Mouse (Mus musculus) cerebellum, adult 9-10 months (tissue): ENCODE results near the gene Raly.

Experiments used
- DNase-seq: peaks from one replicate; pipeline ENCODE4 v3.0.0; 2022

Raly gene

DNA sequence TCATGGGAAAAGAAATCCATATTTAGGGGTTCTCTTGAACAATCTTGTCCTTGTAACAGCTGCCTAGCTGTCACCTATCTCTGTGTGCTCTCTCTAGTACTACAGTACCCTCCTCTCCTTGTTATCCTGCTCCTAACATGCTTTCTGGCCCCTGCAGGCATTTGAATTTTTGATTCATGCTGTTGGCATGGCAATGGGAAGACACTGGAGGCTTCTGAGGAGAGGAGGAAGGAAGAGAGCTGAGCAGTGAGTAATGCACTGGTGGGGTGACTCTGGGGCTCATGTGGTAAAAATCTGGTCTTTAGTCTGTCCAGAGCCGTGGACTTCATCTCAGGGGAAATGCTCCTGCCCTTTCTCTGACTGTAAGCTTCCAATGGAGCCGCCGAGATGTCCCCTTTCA is 5.6 kb upstream of the Raly start:
- DNase-seq: no peak

DNA sequence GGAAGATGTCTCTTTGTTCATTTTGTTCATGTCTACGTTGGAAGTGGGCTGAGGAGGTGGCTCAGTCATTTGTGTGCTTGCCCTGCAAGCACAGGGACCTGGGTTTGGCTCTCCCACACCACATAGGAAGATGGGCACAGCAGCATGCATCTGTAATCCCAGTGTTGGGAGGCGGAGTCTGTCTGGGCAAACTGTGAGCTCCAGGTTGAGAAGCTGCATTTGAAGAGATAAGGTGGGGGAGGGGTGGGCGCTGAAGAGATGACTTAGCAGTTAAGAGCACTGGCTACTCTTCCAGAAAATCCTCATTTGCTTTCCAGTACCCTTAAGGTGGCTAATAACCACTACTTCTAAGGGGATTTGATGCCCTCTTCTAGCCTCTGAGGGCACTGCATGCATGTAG is 4.7 kb upstream of the Raly start:
- no peak for DNase-seq

DNA sequence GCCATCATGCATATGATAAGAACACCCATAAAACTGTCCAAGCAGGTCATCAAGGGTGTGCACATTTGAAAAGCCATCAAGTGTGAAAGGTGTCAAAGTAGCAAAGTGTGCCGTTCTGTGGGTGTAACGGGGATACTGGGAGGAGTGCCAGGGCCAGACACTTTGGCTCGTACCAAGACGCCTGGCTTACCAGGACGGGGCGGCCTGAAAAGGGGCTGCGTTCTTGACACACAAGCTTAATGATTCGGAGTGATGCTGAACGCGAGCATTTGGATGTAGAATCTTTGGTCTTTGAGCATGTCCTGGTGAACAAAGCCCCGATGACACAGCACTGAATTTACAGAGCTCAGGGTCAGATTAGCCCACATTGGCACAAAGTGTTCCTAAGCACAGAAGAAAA is 4.1 kb upstream of the Raly start:
- no peak for DNase-seq

DNA sequence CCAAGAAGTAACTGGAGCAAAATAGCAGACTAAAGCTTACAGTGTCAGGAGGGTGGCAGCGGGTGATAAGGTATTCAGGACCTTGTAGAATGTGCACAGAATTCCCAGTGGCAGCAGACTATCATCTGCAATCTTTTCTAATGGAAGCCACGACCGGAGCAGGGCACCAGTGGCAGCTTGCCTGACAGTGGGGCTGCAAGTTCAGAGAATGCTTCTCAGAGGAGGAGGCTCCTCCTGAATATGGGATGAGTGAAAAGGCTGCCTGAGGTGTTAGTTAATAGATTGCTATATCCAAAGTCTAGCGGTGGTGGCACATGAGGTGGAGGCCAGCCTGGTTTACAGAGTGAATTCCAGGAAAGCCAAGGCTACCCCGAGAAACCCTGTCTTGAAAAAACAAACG is 1.5 kb upstream of the Raly start:
- DNase-seq: peak; percentile 57

DNA sequence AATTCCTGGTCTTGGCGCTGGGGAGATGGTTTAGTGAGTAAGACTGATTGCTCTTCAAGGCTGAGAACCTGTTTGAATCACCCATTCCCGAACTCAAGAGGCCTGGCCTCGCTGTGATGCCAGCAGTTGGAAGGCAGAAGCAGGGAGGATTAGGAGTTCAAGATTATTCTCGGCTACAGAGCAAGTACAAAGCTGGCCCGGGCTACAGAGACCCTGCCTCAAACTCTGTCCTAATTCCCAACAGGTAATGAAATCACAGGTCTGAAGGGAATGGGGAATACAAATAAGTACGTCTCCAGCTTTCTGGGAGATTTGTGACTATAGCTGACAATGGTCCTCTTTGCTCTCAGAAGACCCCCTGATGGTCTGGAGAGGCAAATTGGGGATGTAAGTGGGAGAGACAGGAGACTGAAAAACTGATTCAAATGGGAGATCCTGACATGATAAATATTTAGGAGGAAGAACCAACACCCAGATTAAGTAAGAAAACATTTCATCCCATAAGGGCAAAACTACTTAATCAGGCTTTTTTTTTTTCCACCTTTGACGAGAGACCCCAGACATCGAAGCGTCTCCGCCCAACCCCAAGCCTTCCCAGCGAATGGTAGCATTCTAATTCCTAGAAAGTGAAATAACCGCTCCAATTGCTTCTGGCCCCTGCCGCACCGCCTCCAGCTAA is 780 bp upstream of the Raly start:
- DNase-seq: peak; percentile 54

DNA sequence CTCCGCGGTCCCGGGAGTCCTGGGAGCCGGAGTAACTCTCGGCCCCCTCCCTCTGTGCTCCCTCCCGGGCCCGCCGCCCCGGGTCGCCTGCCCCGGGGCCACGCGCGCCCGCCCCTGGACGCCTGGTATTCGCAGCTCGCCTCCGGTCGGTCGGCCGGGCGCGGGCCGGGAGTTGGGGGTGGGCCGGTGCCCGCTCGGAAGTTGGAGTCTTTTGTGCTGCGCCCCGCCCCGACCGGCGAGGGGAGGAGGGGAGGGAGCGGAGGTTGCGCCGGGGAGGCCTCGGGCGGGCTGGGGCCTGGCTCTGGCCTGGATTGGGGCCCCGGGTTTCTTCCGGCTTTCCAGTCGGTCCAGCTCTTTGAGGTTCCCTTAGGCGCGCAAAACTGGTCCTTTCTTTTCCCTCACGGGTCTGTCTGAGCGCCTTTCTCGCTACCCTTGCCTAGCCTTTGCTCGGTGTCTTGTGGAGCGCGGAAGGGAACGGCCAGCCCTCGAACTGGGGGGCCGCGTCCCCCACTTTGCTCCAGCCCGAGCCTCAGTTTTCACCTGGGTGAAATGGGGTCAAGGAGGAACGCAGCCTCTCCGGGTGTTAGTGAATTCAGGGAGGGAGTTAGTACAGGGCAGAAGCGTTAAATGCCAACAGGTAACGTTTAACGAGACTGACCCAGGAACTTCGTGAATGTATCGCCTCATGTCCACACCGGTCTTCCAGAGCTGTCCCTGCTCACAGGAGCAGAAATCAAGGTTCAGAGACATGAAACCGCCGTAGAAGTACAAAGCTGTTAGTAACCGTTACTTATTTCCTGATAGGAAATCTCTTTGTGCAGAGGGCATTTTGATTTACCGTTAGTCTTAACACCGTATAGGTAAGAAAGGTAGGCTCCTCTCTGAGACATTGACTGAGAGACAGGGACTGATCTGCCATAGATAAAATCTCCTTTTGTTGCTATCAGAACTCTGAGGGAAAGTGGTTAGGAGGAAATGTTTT is 1.1 kb downstream of the Raly start:
- peak; percentile 74 for DNase-seq

DNA sequence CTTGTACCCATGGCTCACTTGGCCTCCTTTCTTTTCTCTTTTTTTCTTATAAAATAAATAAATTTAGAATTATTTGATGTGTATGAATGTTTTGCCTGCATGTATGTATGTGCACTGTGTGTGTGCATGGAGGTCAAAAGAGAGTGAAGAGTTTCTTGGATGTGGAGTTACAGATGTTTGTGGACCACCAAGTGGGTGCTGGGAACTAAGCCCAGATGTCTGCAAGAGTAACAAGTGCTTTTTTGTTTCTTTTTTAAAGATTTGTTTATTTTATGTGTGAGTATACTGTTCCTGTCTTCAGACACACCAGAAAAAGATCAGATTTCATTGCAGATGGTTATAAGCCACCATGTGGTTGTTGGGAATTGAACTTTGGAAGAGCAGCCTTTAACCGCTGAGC is 12.5 kb downstream of the Raly start:
- no peak for DNase-seq

DNA sequence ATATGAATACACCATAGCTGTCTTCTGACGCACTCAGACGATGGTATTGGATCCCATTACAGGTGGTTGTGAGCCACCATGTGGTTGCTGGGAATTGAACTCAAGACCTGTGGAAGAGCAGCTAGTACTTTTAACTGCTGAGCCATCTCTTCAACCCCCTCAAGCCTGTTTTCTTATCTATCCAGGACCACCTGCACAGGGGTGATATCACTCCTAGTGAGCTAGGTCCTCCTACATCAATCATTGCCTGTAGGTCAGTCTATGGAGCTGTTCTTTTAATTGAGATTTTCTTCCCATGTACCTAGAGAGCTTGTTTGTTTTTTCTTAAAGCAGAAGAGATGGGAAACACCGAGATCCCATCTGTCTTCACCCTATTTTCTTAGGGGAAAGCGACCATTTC is 12.9 kb downstream of the Raly start:
- no peak for DNase-seq

DNA sequence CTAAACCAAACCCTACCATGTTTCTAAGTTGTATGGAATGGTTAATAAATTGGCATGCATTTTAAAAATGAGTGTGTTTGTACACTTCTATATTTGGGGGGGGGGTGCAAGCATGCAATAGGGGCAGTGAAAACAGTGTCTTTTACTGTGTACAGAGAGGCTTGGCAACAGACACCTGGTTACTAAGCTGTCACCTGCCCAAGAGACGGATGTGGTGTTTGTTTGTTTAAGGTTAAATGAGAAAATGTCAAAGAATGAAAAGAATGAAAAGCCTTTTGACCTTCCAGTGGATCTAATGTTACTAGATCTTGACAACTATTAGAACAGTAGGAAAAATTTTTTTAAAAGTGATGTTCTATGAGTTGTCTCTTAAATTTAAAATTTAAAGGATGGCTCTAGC is 16.8 kb downstream of the Raly start:
- DNase-seq: no peak

DNA sequence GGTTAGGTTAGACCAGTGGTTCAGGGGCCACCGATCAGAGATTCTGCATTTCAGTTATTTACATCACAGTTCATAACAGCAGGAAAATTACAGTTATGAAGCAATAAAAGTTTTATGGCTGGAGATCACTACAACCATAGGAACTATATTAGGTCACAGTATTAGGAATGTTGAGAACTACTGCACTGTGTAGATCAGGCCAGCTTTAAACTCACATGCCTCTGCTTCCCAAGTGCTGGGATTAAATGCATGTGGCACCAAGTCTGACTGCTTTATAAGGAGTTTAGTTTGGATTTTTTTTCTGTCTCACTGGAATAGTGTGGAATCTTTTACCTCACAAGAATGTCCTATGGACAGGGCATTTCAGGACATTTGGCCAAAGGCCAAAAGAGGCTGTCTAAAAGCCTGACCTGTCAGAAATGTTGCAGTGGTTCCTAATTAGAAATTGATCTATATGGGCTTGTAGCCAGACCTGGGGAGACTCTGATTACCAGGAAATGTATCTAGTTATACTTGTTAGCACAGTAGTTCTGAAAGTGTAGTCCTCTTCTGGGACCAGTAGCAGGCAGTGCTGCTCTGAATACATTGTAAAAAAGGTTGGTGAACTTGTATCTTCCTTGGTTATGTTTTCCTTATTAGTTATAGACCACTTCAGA is 18.3 kb downstream of the Raly start:
- DNase-seq: peak; percentile 58

DNA sequence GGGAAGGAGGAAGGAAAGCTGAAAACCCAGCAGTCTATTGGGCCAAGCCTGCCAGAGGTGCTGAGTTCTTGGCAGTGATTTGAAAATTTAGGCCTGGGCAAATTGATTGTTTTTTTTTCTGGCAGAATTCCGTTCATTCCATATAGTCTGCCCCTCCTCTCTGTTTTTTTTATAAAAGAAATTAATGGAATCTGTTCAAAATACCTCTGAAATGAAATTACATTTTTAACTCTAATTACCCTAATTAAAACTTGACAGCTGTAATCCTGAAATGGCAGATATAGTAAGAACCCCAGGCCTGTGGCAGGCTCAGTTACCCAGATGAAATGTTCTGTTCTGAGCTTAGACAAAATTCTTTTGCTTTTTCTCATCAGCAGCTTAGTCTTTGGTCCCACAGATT is 19.9 kb downstream of the Raly start:
- DNase-seq: no peak

DNA sequence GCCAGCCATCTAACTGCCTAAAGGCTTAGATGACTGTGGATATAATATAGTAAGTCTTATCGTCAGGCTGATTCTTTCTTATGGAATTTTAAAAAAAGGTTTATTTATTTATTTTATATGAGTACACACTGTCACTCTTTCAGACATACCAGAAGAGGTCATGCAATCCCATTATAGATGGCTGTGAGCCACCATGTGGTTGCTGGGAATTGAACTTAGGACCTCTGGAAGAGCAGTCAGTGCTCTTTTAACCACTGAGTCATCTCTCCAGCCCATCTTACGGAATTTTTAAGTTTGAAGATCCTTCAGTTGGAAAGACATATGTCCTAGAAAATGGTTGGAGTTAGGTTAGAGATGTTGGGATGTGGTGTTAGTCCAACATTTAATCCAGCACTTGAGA is 22.5 kb downstream of the Raly start:
- DNase-seq: no peak

DNA sequence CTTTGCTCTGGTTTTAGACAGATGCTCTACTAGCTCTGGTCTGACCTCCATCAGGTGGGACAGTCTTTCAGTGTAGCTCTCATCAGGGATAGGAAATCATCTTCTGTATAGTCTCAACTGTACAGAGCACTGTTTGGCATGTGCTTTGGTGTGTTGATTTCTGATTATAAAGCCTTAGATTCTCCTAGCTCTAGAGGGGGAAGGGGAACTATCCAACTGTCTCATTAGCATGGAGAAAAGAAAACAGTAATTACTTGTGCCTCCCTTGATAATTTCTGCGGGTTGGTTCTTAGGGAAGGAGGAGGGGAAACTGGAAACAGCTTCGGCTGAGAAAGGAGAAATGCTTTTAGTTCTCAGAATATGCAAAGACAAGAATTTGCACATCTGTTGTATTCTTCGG is 26.2 kb downstream of the Raly start:
- no peak for DNase-seq

DNA sequence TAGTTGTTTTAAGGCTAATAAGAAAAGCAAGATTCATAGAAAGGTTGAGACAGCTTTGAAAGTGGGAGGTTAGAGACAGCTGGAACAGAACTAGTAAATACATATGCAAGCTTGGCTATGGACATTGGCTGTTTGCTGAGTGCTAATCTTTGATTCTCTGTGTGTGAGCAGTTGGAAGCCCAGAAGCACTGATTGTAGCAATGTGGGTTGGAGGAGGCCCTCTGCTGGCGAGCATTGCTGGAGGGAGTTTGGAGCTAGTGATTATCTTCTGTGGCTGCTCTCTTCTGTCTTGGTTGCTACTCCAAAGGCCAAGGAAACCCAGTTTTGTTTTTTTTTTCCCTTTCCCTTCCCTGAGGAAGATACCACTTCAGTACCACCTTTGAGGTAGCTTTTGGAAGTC is 26.9 kb downstream of the Raly start:
- peak; percentile 58 for DNase-seq

DNA sequence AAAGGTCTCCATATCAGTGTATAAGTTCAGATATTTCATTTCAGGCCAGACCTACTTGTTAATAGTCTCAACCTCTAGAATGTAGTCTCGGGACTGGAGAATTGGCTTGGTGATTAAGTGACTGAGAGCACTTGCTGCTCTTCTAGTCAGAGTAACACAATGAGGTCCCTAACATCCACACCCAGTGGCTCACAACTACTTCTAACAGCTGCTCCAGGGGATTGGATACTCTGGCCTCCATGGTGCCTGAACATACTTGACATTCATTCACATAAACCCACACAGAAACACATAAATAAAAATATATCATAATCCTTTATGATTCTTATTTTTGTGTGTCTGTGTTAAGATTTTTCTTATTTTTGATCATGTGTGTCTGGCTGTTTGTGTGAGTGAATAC is 27.7 kb downstream of the Raly start:
- DNase-seq: no peak

DNA sequence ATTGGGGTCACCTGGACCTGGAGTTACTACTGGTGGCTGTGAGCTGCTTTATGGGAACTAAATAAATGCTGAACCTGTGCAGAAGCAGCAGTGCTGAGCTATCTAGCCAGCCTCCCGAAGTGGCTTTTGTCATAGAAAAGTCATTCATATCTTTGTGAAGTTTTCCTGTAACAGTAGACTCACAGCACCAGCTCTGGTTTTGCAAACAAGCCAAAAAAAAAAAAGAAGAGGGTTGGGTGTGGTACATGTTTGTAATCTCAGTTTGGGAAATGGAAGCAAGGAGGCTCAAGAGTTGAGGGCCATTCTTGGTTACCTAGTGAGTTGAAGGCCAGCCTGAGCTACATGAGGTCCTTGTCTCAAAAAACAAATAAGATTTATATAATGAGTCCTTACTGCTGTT is 29.4 kb downstream of the Raly start:
- no peak for DNase-seq

DNA sequence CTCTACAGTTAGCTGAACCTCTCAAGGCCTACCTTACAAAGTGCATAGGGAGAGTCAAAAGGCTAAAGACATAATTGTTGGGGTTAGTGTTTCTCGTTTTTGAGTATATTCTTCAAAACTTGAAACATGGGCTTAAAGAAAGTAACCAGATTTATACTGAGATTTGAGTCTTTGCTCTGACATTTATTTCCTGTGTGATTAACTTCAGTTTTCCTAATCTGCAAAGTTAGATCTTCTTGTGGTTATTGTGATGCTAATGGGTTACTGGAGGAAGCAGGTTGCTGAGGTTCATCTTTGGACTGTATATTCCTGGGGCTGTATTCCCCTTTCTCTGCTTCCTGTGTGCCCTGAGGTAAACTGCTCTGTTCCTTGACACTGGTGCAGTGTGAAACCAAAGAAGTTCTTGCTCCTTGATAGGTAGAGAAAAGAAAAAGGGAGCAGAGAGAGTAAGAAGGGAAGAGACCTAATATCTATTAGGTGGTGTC is 35.2 kb downstream of the Raly start:
- DNase-seq: no peak

DNA sequence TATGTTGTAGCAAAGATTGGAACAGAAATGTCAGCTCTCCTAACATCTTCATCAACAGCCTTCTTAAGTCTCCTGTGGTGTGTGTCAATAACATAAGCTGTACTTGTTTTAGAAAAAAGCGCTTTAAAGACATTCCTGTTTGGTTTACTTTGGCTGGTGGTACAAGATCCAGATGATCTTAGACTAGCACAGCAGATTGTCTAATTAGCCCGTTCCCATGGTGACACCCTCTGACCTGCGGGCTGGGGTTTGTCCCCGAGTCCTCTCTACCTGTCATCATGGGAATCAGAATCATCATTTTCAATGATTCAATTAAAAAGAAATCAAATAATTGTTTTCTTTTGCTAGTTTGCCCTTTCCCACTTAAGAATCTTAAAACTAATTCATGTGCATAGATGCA is 36.6 kb downstream of the Raly start:
- no peak for DNase-seq

DNA sequence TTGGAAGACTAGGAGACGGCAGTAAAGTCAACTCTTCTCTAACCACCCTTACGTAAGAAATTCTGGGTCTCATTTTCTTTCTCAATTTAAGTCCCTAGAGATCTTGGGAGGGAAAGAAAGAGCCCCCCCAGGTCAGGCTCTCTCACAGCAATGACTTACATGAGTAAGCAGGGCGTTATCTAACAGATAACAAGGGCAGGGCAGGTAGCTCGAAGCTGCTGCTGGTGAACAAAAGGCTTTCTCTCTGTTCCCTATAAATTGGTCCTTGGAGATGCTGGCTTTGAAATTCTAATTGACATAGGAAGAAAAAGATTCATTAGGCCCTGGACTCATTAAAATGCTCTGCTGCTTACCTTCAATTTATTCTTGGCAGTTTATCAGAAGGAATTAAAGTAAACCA is 41.6 kb downstream of the Raly start:
- DNase-seq: no peak

DNA sequence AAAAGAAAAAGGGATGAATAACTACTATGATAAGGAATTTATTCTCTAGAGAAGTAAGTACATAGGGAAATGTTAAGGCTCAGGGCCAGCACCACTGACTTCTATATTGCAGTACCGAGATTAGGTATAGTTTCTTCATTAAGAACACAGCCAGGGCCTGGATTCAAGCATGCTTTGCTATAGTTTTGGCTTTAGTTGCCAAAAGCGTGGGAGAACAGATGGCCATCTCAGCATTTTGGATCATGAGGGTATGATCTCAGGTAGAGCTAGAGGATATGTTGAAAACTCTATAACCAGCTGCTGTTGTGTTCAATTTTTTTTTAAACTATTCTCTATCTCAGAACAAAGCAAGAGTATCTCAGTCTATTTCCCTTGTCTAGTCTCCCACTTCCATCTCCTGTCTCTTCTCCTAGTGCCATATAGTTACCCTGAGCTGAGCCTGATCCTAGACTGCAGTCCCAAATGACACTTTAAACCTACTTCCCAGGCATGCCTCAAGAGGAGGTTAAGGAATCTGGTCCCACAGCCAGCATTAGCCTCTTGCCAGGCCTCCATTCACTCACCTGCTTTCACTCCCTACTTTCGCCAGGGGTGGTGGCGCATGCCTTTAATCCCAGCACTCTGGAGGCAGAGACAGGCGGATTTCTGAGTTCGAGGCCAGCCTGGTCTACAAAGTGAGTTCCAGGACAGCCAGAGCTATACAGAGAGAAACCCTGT is 43.4 kb downstream of the Raly start:
- peak; percentile 85 for DNase-seq

DNA sequence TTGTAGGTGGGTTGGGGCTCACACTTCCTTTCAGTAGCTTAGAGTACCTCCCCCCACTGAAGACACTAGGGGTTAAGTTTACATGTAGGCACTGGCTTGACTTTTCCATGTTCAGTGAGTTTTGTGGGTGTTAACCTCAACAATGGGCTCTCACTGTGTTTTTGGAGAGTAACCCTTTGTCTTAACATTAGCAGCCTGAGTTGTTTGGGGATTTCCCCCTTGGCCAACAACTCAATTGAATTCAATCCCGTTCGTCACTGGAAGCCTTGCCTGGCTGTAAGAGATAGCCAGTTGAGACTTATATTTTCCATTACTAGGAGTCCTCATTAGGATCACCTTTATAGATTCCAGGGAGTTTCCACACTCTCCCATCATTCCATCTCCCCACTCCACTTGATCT is 45.6 kb downstream of the Raly start:
- DNase-seq: no peak

DNA sequence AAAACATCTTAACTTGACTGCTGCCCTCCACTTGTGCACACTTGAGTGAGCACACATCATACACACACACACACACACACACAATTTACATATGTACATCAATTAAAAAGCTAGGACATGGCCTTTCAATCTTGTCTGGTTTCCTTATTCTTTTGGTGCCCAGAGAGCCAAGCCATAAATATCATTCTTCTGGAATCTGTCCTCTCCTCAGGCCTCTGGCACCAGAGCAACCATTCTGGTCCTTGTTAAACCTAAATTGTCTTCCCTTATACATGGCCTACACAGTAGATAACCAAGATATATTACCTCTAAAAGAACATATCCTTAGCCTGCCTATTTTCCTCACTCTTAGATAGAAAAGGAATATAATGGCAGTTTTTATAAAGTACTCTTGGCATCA is 57.2 kb downstream of the Raly start:
- no peak for DNase-seq

DNA sequence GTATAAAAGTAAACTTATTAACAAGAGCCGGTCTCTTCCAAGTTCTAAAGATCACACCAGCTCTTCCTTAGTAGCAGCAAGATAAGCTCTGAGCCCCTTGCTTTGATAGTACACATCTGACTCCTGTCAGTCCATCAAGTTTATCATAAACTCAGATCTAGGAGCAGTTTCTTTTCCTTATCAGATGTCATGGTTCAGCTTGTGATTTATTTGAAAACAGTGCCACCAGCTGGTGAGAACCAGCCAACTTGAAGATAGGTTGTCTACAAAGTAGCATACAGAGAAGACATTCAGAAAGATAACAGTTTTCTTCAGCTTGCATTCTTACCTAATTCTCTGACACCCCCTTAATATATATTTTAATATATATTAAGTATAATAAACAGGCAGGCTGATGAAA is 64.5 kb downstream of the Raly start:
- DNase-seq: peak; percentile 86
